Mouse (Mus musculus): ENCODE measurements at regions not wholly inside any gene's neighbourhood (a gene's known extent, or its start where the extent isn't known, plus 50 kb on each side); places are given as distances from the start of the nearest gene placed in this dataset.

GRCm38 (mm10) chr10:44715902-44716301, 187.6 kb upstream of the Prdm1 start:
- Histone ChIP-seq H3K4me1 (no peaks in the 10 kb centered on the region), H3K9me3 (replicated peaks) (no peaks in the 10 kb centered on the region), H3K36me3 (no peaks in the 10 kb centered on the region), H3K27ac (replicated peaks) (no peak overlapping the region), H3K4me3 (replicated peaks) (no peak overlapping the region), H3K27me3 (replicated peaks) (no peaks in the 10 kb centered on the region), H3K4me2 (no peak overlapping the region), H3K9ac (replicated peaks) (no peak overlapping the region)
- no peak for ATAC-seq (ENCODE audit: low FRiP score)

GRCm38 (mm10) chr10:44708830-44709229, 180.5 kb upstream of the Prdm1 start:
- Histone ChIP-seq H3K27me3 (replicated peaks) (no peaks in the 10 kb centered on the region), H3K4me1 (no peaks in the 10 kb centered on the region), H3K9me3 (replicated peaks) (no peaks in the 10 kb centered on the region), H3K4me3 (replicated peaks) (no peak overlapping the region), H3K27ac (replicated peaks) (no peak overlapping the region), H3K4me2 (no peak overlapping the region), H3K36me3 (no peaks in the 10 kb centered on the region), H3K9ac (replicated peaks) (no peak overlapping the region)
- ATAC-seq (ENCODE audit: low FRiP score), result no peak
- 92% methylated on average over 4 of the region's 4 CpGs for WGBS

- Histone ChIP-seq H3K27ac (replicated peaks) (no peak overlapping the region), H3K9ac (replicated peaks) (no peak overlapping the region), H3K4me2 (no peak overlapping the region), H3K4me1 (no peaks in the 10 kb centered on the region), H3K27me3 (replicated peaks) (no peaks in the 10 kb centered on the region), H3K4me3 (replicated peaks) (no peak overlapping the region), H3K9me3 (replicated peaks) (no peaks in the 10 kb centered on the region), H3K36me3 (no peaks in the 10 kb centered on the region)
- WGBS, result 93% methylated on average over 3 of the region's 3 CpGs
- no peak for ATAC-seq (ENCODE audit: low FRiP score)
Measured at GRCm38 (mm10) chr10:44704143-44704542, 175.8 kb upstream of the Prdm1 start.

- ATAC-seq (ENCODE audit: low FRiP score), result no peak
- no peaks in the 10 kb centered on the region for H3K4me1 ChIP-seq
- WGBS, result 82% methylated on average over 5 of the region's 5 CpGs
Measured at GRCm38 (mm10) chr10:44702108-44702507, 173.8 kb upstream of the Prdm1 start.

GRCm38 (mm10) chr10:44699988-44700537, 171.8 kb upstream of the Prdm1 start:
- no peaks in the 10 kb centered on the region for H3K9me3 ChIP-seq (replicated peaks)
- no peak for ATAC-seq (ENCODE audit: low FRiP score)
- H3K4me1 ChIP-seq, result no peaks in the 10 kb centered on the region
- H3K36me3 ChIP-seq, result no peaks in the 10 kb centered on the region
- H3K4me2 ChIP-seq, result no peak overlapping the region
- no peak overlapping the region for H3K27ac ChIP-seq (replicated peaks)
- H3K9ac ChIP-seq (replicated peaks), result no peak overlapping the region
- 90% methylated on average over 11 of the region's 11 CpGs for WGBS
- H3K27me3 ChIP-seq (replicated peaks), result no peaks in the 10 kb centered on the region
- H3K4me3 ChIP-seq (replicated peaks), result no peak overlapping the region

More at GRCm38 (mm10) chr10:44702108-44702507, 173.8 kb upstream of the Prdm1 start:
- no peaks in the 10 kb centered on the region for H3K36me3 ChIP-seq
- H3K4me3 ChIP-seq (replicated peaks), result no peak overlapping the region
- no peak overlapping the region for H3K27ac ChIP-seq (replicated peaks)
- H3K4me2 ChIP-seq, result no peak overlapping the region
- H3K9ac ChIP-seq (replicated peaks), result no peak overlapping the region
- no peaks in the 10 kb centered on the region for H3K27me3 ChIP-seq (replicated peaks)
- H3K9me3 ChIP-seq (replicated peaks), result no peaks in the 10 kb centered on the region

- WGBS, result 81% methylated on average over 2 of the region's 2 CpGs
- no peaks in the 10 kb centered on the region for H3K9me3 ChIP-seq (replicated peaks)
- ATAC-seq (ENCODE audit: low FRiP score), result no peak
- no peaks in the 10 kb centered on the region for H3K4me1 ChIP-seq
- H3K9ac ChIP-seq (replicated peaks), result no peak overlapping the region
- H3K4me2 ChIP-seq, result no peak overlapping the region
- no peaks in the 10 kb centered on the region for H3K27me3 ChIP-seq (replicated peaks)
- no peaks in the 10 kb centered on the region for H3K36me3 ChIP-seq
- H3K27ac ChIP-seq (replicated peaks), result no peak overlapping the region
- no peak overlapping the region for H3K4me3 ChIP-seq (replicated peaks)
Measured at GRCm38 (mm10) chr10:44697966-44698365, 169.7 kb upstream of the Prdm1 start.

GRCm38 (mm10) chr10:44696973-44697372, 168.7 kb upstream of the Prdm1 start:
- Histone ChIP-seq H3K9me3 (replicated peaks) (no peaks in the 10 kb centered on the region), H3K4me1 (no peaks in the 10 kb centered on the region), H3K4me2 (no peak overlapping the region), H3K36me3 (no peaks in the 10 kb centered on the region), H3K4me3 (replicated peaks) (no peak overlapping the region), H3K27ac (replicated peaks) (no peak overlapping the region), H3K9ac (replicated peaks) (no peak overlapping the region), H3K27me3 (replicated peaks) (no peaks in the 10 kb centered on the region)
- no peak for ATAC-seq (ENCODE audit: low FRiP score)
- WGBS, result 25% methylated on average over 2 of the region's 2 CpGs

GRCm38 (mm10) chr10:44691590-44692327, 163.5 kb upstream of the Prdm1 start:
- no peak for ATAC-seq (ENCODE audit: low FRiP score)
- no peaks in the 10 kb centered on the region for H3K4me1 ChIP-seq
- no peak overlapping the region for H3K27ac ChIP-seq (replicated peaks)
- H3K4me3 ChIP-seq (replicated peaks), result no peak overlapping the region
- no peaks in the 10 kb centered on the region for H3K9me3 ChIP-seq (replicated peaks)
- no peaks in the 10 kb centered on the region for H3K36me3 ChIP-seq
- H3K27me3 ChIP-seq (replicated peaks), result no peaks in the 10 kb centered on the region
- H3K9ac ChIP-seq (replicated peaks), result no peak overlapping the region
- 83% methylated on average over 15 of the region's 15 CpGs for WGBS
- no peak overlapping the region for H3K4me2 ChIP-seq

- Histone ChIP-seq H3K9me3 (replicated peaks) (no peaks in the 10 kb centered on the region), H3K36me3 (no peaks in the 10 kb centered on the region), H3K9ac (replicated peaks) (no peak overlapping the region), H3K4me2 (no peak overlapping the region), H3K4me3 (replicated peaks) (no peak overlapping the region), H3K27ac (replicated peaks) (no peak overlapping the region), H3K4me1 (no peaks in the 10 kb centered on the region), H3K27me3 (replicated peaks) (no peaks in the 10 kb centered on the region)
- WGBS, result 91% methylated on average over 3 of the region's 3 CpGs
- ATAC-seq (ENCODE audit: low FRiP score), result no peak
Measured at GRCm38 (mm10) chr10:44688555-44688954, 160.3 kb upstream of the Prdm1 start.

- 89% methylated on average over 4 of the region's 4 CpGs for WGBS
- no peak overlapping the region for H3K27ac ChIP-seq (replicated peaks)
- ATAC-seq (ENCODE audit: low FRiP score), result no peak
Measured at GRCm38 (mm10) chr10:44686055-44686454, 157.8 kb upstream of the Prdm1 start.

GRCm38 (mm10) chr10:44685215-44685614, 156.9 kb upstream of the Prdm1 start:
- no peak for ATAC-seq (ENCODE audit: low FRiP score)
- Histone ChIP-seq H3K4me1 (no peaks in the 10 kb centered on the region), H3K9me3 (replicated peaks) (no peaks in the 10 kb centered on the region), H3K27ac (replicated peaks) (no peak overlapping the region), H3K27me3 (replicated peaks) (no peaks in the 10 kb centered on the region), H3K36me3 (no peaks in the 10 kb centered on the region), H3K4me2 (no peak overlapping the region), H3K9ac (replicated peaks) (no peak overlapping the region), H3K4me3 (replicated peaks) (no peak overlapping the region)
- 83% methylated on average over 3 of the region's 3 CpGs for WGBS

More at GRCm38 (mm10) chr10:44686055-44686454, 157.8 kb upstream of the Prdm1 start:
- Histone ChIP-seq H3K4me1 (no peaks in the 10 kb centered on the region), H3K4me2 (no peak overlapping the region), H3K27me3 (replicated peaks) (no peaks in the 10 kb centered on the region), H3K36me3 (no peaks in the 10 kb centered on the region), H3K4me3 (replicated peaks) (no peak overlapping the region), H3K9me3 (replicated peaks) (no peaks in the 10 kb centered on the region), H3K9ac (replicated peaks) (no peak overlapping the region)

- no peaks in the 10 kb centered on the region for H3K4me1 ChIP-seq
- no peak overlapping the region for H3K9ac ChIP-seq (replicated peaks)
- no peak overlapping the region for H3K4me3 ChIP-seq (replicated peaks)
- WGBS, result 88% methylated on average over 3 of the region's 3 CpGs
- H3K27ac ChIP-seq (replicated peaks), result no peak overlapping the region
- H3K4me2 ChIP-seq, result no peak overlapping the region
- H3K27me3 ChIP-seq (replicated peaks), result no peaks in the 10 kb centered on the region
- no peaks in the 10 kb centered on the region for H3K9me3 ChIP-seq (replicated peaks)
- ATAC-seq (ENCODE audit: low FRiP score), result no peak
- H3K36me3 ChIP-seq, result no peaks in the 10 kb centered on the region
Measured at GRCm38 (mm10) chr10:44676506-44676905, 148.2 kb upstream of the Prdm1 start.

Measured in neural tube, embryonic 15.5 days (tissue).